Mouse (Mus musculus): ENCODE measurements around the gene Ltbp3. TPM values are rescaled to one million over a fixed set of nuclear protein-coding genes. Genes with fewer than 3 reads are reported as not detected.

Gene Ltbp3
- polyA plus RNA-seq, 2 experiments: 99.8 to 341 TPM

GRCm38 (mm10) chr19:5715793-5716688 is 24.7 kb upstream of the Ltbp3 start:
- H3K9me3 ChIP-seq (ENCODE audit: control insufficient read depth, low read length): no peaks in the 10 kb centered on the region
- no peak overlapping the region for H3K4me3 ChIP-seq (replicated peaks; ENCODE audit: low read length)
- H3K27me3 ChIP-seq (ENCODE audit: control insufficient read depth, insufficient read depth, low read length): no peaks in the 10 kb centered on the region
- WGBS: 26% methylated on average over 43 of the region's 43 CpGs
- no peak for TF ChIP-seq POLR2A (IDR thresholded peaks at IDR 0.05; ENCODE audit: borderline replicate concordance, extremely low read depth, insufficient read depth, insufficient read length)
- no peak overlapping the region; the same call in 1 of the 2 replicates for H3K4me2 ChIP-seq (replicated peaks; ENCODE audit: low read depth, low read length, severe bottlenecking)
- DNase-seq (ENCODE audit: low spot score) (no peak), ATAC-seq (ENCODE audit: low FRiP score, low read depth) (no peak)
- H3K4me1 ChIP-seq (ENCODE audit: control insufficient read depth, insufficient read depth, low read length): peaks cover 18% of the 10 kb centered on the region
- H3K36me3 ChIP-seq (ENCODE audit: control insufficient read depth, insufficient read depth, low read length): peaks cover 71% of the 10 kb centered on the region
- no peak overlapping the region for H3K27ac ChIP-seq (replicated peaks; ENCODE audit: low read depth, low read length)
- H3K9ac ChIP-seq (ENCODE audit: low read depth, low read length, severe bottlenecking): no peak overlapping the region

GRCm38 (mm10) chr19:5716955-5717354 is 23.7 kb upstream of the Ltbp3 start:
- Histone ChIP-seq H3K9ac (ENCODE audit: low read depth, low read length, severe bottlenecking) (no peak overlapping the region), H3K27ac (replicated peaks; ENCODE audit: low read depth, low read length) (no peak overlapping the region), H3K4me3 (replicated peaks; ENCODE audit: low read length) (no peak overlapping the region), H3K9me3 (ENCODE audit: control insufficient read depth, low read length) (no peaks in the 10 kb centered on the region), H3K36me3 (ENCODE audit: control insufficient read depth, insufficient read depth, low read length) (peaks cover 73% of the 10 kb centered on the region), H3K4me1 (ENCODE audit: control insufficient read depth, insufficient read depth, low read length) (peaks cover 18% of the 10 kb centered on the region), H3K4me2 (replicated peaks; ENCODE audit: low read depth, low read length, severe bottlenecking) (no peak overlapping the region), H3K27me3 (ENCODE audit: control insufficient read depth, insufficient read depth, low read length) (no peaks in the 10 kb centered on the region)
- 59% methylated on average over 10 of the region's 10 CpGs for WGBS
- no peak for TF ChIP-seq POLR2A (IDR thresholded peaks at IDR 0.05; ENCODE audit: borderline replicate concordance, extremely low read depth, insufficient read depth, insufficient read length)
- DNase-seq (ENCODE audit: low spot score): no peak
- no peak for ATAC-seq (ENCODE audit: low FRiP score, low read depth)

GRCm38 (mm10) chr19:5721233-5721632 is 19.5 kb upstream of the Ltbp3 start:
- Histone ChIP-seq H3K27me3 (ENCODE audit: control insufficient read depth, insufficient read depth, low read length) (no peaks in the 10 kb centered on the region), H3K27ac (replicated peaks; ENCODE audit: low read depth, low read length) (no peak overlapping the region), H3K4me1 (ENCODE audit: control insufficient read depth, insufficient read depth, low read length) (peaks cover 13% of the 10 kb centered on the region), H3K9ac (ENCODE audit: low read depth, low read length, severe bottlenecking) (no peak overlapping the region), H3K4me3 (replicated peaks; ENCODE audit: low read length) (no peak overlapping the region), H3K36me3 (ENCODE audit: control insufficient read depth, insufficient read depth, low read length) (peaks cover 64% of the 10 kb centered on the region), H3K4me2 (replicated peaks; ENCODE audit: low read depth, low read length, severe bottlenecking) (no peak overlapping the region), H3K9me3 (ENCODE audit: control insufficient read depth, low read length) (no peaks in the 10 kb centered on the region)
- 87% methylated on average over 6 of the region's 6 CpGs for WGBS
- no peak for TF ChIP-seq POLR2A (IDR thresholded peaks at IDR 0.05; ENCODE audit: borderline replicate concordance, extremely low read depth, insufficient read depth, insufficient read length)
- ATAC-seq (ENCODE audit: low FRiP score, low read depth) (no peak), DNase-seq (ENCODE audit: low spot score) (no peak)

GRCm38 (mm10) chr19:5722848-5723425 is 17.8 kb upstream of the Ltbp3 start:
- no peaks in the 10 kb centered on the region for H3K9me3 ChIP-seq (ENCODE audit: control insufficient read depth, low read length)
- H3K4me3 ChIP-seq (replicated peaks; ENCODE audit: low read length): no peak overlapping the region
- WGBS: 85% methylated on average over 7 of the region's 7 CpGs
- ATAC-seq (ENCODE audit: low FRiP score, low read depth) (no peak), DNase-seq (ENCODE audit: low spot score) (no peak)
- no peak overlapping the region for H3K9ac ChIP-seq (ENCODE audit: low read depth, low read length, severe bottlenecking)
- H3K27ac ChIP-seq (replicated peaks; ENCODE audit: low read depth, low read length): no peak overlapping the region
- peaks cover 23% of the 10 kb centered on the region for H3K4me1 ChIP-seq (ENCODE audit: control insufficient read depth, insufficient read depth, low read length)
- H3K27me3 ChIP-seq (ENCODE audit: control insufficient read depth, insufficient read depth, low read length): no peaks in the 10 kb centered on the region
- H3K4me2 ChIP-seq (replicated peaks; ENCODE audit: low read depth, low read length, severe bottlenecking): no peak overlapping the region
- TF ChIP-seq POLR2A (IDR thresholded peaks at IDR 0.05; ENCODE audit: borderline replicate concordance, extremely low read depth, insufficient read depth, insufficient read length): no peak
- H3K36me3 ChIP-seq (ENCODE audit: control insufficient read depth, insufficient read depth, low read length): peaks cover 57% of the 10 kb centered on the region

- Histone ChIP-seq H3K36me3 (ENCODE audit: control insufficient read depth, insufficient read depth, low read length) (peaks cover 46% of the 10 kb centered on the region), H3K9ac (ENCODE audit: low read depth, low read length, severe bottlenecking) (0 out of 2 replicates have a peak overlapping the region, but pooled peaks have one; percentile 5), H3K4me2 (replicated peaks; ENCODE audit: low read depth, low read length, severe bottlenecking) (peak overlapping the region; percentile 25; the same call in 1 of the 2 replicates), H3K27ac (replicated peaks; ENCODE audit: low read depth, low read length) (no peak overlapping the region), H3K27me3 (ENCODE audit: control insufficient read depth, insufficient read depth, low read length) (no peaks in the 10 kb centered on the region), H3K9me3 (ENCODE audit: control insufficient read depth, low read length) (no peaks in the 10 kb centered on the region), H3K4me3 (replicated peaks; ENCODE audit: low read length) (peak overlapping the region; percentile 41; the same call in 1 of the 2 replicates), H3K4me1 (ENCODE audit: control insufficient read depth, insufficient read depth, low read length) (peaks cover 29% of the 10 kb centered on the region)
- ATAC-seq (ENCODE audit: low FRiP score, low read depth) (no peak), DNase-seq (ENCODE audit: low spot score) (no peak)
- no peak for TF ChIP-seq POLR2A (IDR thresholded peaks at IDR 0.05; ENCODE audit: borderline replicate concordance, extremely low read depth, insufficient read depth, insufficient read length)
- WGBS: 58% methylated on average over 4 of the region's 4 CpGs
Measured at GRCm38 (mm10) chr19:5723934-5724548, 16.7 kb upstream of the Ltbp3 start.
